Mouse (Mus musculus): Measurements from ENCODE around the gene Theg.

- TF ChIP-seq CTCF (conservative IDR thresholded peaks at IDR 0.05; ENCODE audit: low read length) (no peak), POU5F1 (IDR thresholded peaks at IDR 0.05; ENCODE audit: borderline replicate concordance, low read length) (no peak), NANOG (IDR thresholded peaks at IDR 0.05; ENCODE audit: borderline replicate concordance, low read length) (no peak)
Measured at GRCm38 (mm10) chr10:79577376-79577775, 9.8 kb downstream of the Theg start.
